Mouse (Mus musculus) myocyte (in vitro differentiated cells): ENCODE results near the gene Clec2l. TPM values are rescaled to one million over a fixed set of nuclear protein-coding genes. Genes with fewer than 3 reads are reported as not detected.
"Not testable (repeated sequence)": the region's sequence is repeated elsewhere in the genome, so short reads cannot be mapped to it uniquely, and the experiment has no call there.

Experiments
- H3K27me3 ChIP-seq: one replicate; pipeline ENCODE4 v1.6.1; 2011; ENCODE audit not compliant: control insufficient read depth, insufficient read depth, insufficient read length
- H3K36me3 ChIP-seq: one replicate; pipeline ENCODE4 v1.6.1; 2011; ENCODE audit not compliant: control insufficient read depth, insufficient read depth
- H3K4me2 ChIP-seq: one replicate; pipeline ENCODE4 v1.6.1; 2011; ENCODE audit warnings: low read depth, control low read depth
- H3K4me3 ChIP-seq: one replicate; pipeline ENCODE4 v1.5.1; 2011; ENCODE audit warnings: mild to moderate bottlenecking, control low read depth, moderate library complexity
- H3K79me2 ChIP-seq: one replicate; pipeline ENCODE4 v1.6.1; 2011; ENCODE audit not compliant: control insufficient read depth, insufficient read depth
- H3ac ChIP-seq: one replicate; pipeline ENCODE4 v1.6.1; 2011; ENCODE audit not compliant: control insufficient read depth, insufficient read length
- CEBPB ChIP-seq: IDR thresholded peaks from 2 replicates; pipeline ENCODE4 v1.6.1; 2011; ENCODE audit warnings: mild to moderate bottlenecking, moderate library complexity; ENCODE audit not compliant: poor library complexity, insufficient read depth, severe bottlenecking
- E2F4 ChIP-seq: IDR thresholded peaks from one replicate; pipeline ENCODE4 v1.6.1; 2011; ENCODE audit warnings: mild to moderate bottlenecking, control low read depth, moderate library complexity; ENCODE audit not compliant: insufficient read depth
- MAX ChIP-seq: IDR thresholded peaks from one replicate; pipeline ENCODE4 v1.6.1; 2011; ENCODE audit warnings: low read depth, mild to moderate bottlenecking, control low read depth
- MYOD1 ChIP-seq, 3 experiments: IDR thresholded peaks; one replicate each; pipeline ENCODE4 v1.6.1; 2011; ENCODE audit warnings: control low read depth in 2 of 3, low read depth in 2 of 3, mild to moderate bottlenecking in 2 of 3, moderate library complexity in 1 of 3; ENCODE audit not compliant: insufficient read length in 2 of 3, control insufficient read depth in 1 of 3
- MYOG ChIP-seq, 3 experiments: IDR thresholded peaks; one replicate each; pipeline ENCODE4 v1.6.1; 2011; ENCODE audit warnings: control low read depth in 2 of 3, low read depth in 2 of 3, mild to moderate bottlenecking in 2 of 3; ENCODE audit not compliant: insufficient read length in 2 of 3, control insufficient read depth in 1 of 3, insufficient read depth in 1 of 3
- POLR2A ChIP-seq: IDR thresholded peaks from one replicate; pipeline ENCODE4 v1.6.1; 2011; ENCODE audit warnings: low read depth, mild to moderate bottlenecking, control low read depth, moderate library complexity; ENCODE audit not compliant: insufficient read length
- POLR2AphosphoS2 ChIP-seq: IDR thresholded peaks from one replicate; pipeline ENCODE4 v1.6.1; 2011; ENCODE audit warnings: low read depth, control low read depth; ENCODE audit not compliant: insufficient read length
- REST ChIP-seq: IDR thresholded peaks from one replicate; pipeline ENCODE4 v1.6.1; 2011; ENCODE audit warnings: mild to moderate bottlenecking, control low read depth, moderate library complexity; ENCODE audit not compliant: insufficient read depth, insufficient read length
- SRF ChIP-seq: IDR thresholded peaks from one replicate; pipeline ENCODE4 v1.6.1; 2011; ENCODE audit warnings: low read depth; ENCODE audit not compliant: control insufficient read depth, insufficient read length
- TCF12 ChIP-seq: IDR thresholded peaks from one replicate; pipeline ENCODE4 v1.6.1; 2011; ENCODE audit warnings: mild to moderate bottlenecking, control low read depth; ENCODE audit not compliant: poor library complexity, insufficient read depth, severe bottlenecking
- TCF3 ChIP-seq: IDR thresholded peaks from one replicate; pipeline ENCODE4 v1.6.1; 2011; ENCODE audit warnings: low read depth, control low read depth; ENCODE audit not compliant: insufficient read length
- USF1 ChIP-seq: IDR thresholded peaks from one replicate; pipeline ENCODE4 v1.6.1; 2011; ENCODE audit warnings: low read depth, mild to moderate bottlenecking, control low read depth, moderate library complexity
- polyA plus RNA-seq: library from polyadenylated mRNA; unstranded; fragments of >200 nt; fragmentation: generic; extraction: Trizol; gene quantifications from one replicate; pipeline ENCODE4 v1.2.1, GENCODE M21; 2012; ENCODE audit warnings: missing spikeins

The Clec2l gene
- polyA plus RNA-seq, 1 experiment, result 0.19 TPM

DNA sequence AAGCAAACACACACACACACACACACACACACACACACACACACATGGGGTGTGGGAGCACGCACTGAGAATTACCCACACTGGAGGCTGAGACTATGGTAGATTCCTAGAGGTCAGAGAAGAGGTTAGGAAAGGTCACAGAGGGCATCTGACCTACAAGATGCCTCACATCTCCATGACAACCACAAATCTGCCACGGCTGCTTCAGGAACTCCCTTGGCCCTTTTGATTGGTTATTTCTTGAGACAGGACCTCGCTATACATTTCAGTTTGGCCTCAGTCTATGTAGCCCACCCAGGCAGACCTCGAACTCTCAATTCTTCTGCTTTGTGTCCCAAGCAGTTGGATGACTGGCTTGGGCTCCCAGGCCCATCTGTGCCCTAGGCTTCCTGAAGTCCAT, 1.2 kb upstream of the Clec2l start:
- Histone ChIP-seq H3K36me3 (no peaks in the 10 kb centered on the region), H3ac (no peak overlapping the region), H3K79me2 (no peaks in the 10 kb centered on the region), H3K4me2 (no peak overlapping the region), H3K4me3 (no peak overlapping the region), H3K27me3 (peaks cover 61% of the 10 kb centered on the region)
- TF ChIP-seq E2F4, result no peak
- no peak for TF ChIP-seq MYOD1 (IDR thresholded peaks at IDR 0.05; ENCODE audit: control insufficient read depth in 1 of 3, insufficient read length in 2 of 3, low read depth in 2 of 3)
- TF ChIP-seq REST, result no peak
- no peak for TF ChIP-seq TCF12
- TF ChIP-seq MAX, result no peak
- TF ChIP-seq USF1, result no peak
- TF ChIP-seq TCF3, result no peak
- TF ChIP-seq MYOG (IDR thresholded peaks at IDR 0.05; ENCODE audit: control insufficient read depth in 1 of 3, insufficient read depth in 1 of 3, insufficient read length in 2 of 3, low read depth in 2 of 3), result no peak
- TF ChIP-seq POLR2A, result no peak
- no peak for TF ChIP-seq SRF
- no peak for TF ChIP-seq CEBPB
- TF ChIP-seq POLR2AphosphoS2, result no peak

DNA sequence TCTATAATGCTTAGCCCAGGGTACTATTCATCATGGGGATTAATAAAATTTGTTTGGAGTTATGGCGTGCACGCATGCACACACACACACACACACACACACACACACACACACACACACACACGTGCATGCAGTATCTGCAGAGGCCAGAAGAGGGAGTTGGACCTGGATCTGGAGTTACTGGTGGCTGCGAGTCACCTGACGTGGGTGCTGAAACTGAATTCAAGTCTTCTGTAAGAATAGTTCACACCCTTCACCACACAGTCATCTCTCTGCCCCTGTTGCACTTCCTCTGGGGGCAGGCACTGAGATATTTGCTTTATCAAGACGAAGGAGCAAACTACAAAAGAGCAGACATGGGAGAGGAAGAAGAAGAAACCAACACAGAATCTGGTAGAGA, 6.7 kb downstream of the Clec2l start:
- H3K36me3 ChIP-seq, result no peaks in the 10 kb centered on the region
- peaks cover 14% of the 10 kb centered on the region for H3K27me3 ChIP-seq
- H3K4me2 ChIP-seq, result no peak overlapping the region
- TF ChIP-seq MAX (no peak), USF1 (no peak), TCF12 (no peak), TCF3 (no peak), E2F4 (no peak), SRF (no peak), CEBPB (no peak), MYOD1 (IDR thresholded peaks at IDR 0.05; ENCODE audit: control insufficient read depth in 1 of 3, insufficient read length in 2 of 3, low read depth in 2 of 3) (no peak), POLR2AphosphoS2 (no peak), REST (no peak), POLR2A (no peak), MYOG (IDR thresholded peaks at IDR 0.05; ENCODE audit: control insufficient read depth in 1 of 3, insufficient read depth in 1 of 3, insufficient read length in 2 of 3, low read depth in 2 of 3) (no peak)
- no peaks in the 10 kb centered on the region for H3K79me2 ChIP-seq
- H3ac ChIP-seq, result no peak overlapping the region
- no peak overlapping the region for H3K4me3 ChIP-seq

DNA sequence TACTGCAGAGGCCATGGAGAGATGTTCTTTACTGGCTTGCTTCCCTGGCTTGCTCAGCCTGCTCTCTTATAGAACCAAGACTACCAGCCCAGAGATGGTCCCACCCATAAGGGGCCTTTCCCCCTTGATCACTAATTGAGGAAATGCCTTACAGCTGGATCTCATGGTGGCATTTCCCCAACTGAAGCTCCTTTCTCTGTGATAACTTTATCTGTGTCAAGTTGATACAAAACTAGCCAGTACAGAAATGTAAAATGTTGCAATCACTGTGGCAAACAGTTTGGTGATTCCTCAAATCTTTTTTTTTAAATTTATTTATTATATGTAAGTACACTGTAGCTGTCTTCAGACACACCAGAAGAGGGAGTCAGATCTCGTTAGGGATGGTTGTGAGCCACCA, 7.6 kb downstream of the Clec2l start:
- not testable (repeated sequence) for H3K4me2 ChIP-seq, H3K27me3 ChIP-seq, H3K4me3 ChIP-seq, H3ac ChIP-seq, H3K79me2 ChIP-seq, H3K36me3 ChIP-seq

DNA sequence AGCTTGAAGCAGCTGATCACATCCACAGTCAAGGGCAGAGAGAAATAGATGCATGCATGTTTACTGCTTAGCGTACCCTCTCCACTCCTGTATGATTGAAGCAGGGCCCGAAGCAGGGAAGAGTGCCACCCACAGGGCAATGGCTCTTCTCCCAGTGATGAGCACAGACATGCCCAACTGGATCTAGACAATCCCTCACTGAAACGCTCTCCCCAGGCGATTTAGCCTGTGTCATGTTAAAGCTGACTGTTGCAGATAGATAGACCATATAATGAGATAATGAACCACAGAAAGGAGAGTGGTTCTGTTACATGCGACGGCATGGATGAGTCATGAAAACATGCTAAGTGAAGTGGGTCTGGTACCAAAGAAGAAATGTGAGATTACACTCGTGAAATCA, 8.4 kb downstream of the Clec2l start:
- no peaks in the 10 kb centered on the region for H3K36me3 ChIP-seq
- TF ChIP-seq TCF3 (no peak), POLR2AphosphoS2 (no peak)
- H3K79me2 ChIP-seq, result no peaks in the 10 kb centered on the region
- H3K4me2 ChIP-seq, result no peak overlapping the region
- H3K27me3 ChIP-seq, result peaks cover 8% of the 10 kb centered on the region
- H3ac ChIP-seq, result no peak overlapping the region
- H3K4me3 ChIP-seq, result no peak overlapping the region

DNA sequence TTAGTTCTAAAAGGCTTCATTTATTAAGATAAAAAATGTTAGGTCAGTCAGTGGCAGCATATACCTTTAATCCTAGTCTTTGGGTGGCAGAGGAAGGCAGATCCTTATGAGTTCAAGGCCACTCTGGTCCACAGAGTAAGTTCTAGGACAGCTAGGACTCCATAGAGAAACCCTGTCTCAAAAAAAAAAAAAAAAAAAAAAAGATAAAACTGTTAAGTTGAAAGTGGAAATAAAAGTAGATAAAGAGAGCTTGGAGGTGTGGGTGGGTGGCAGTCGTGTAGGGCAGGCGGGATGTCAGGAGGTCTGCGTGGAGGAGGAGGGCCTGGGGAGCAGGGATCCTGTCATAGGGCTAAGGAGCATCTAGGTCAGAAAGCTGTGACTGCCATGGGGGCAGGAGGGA, 9.1 kb downstream of the Clec2l start:
- Histone ChIP-seq H3K4me2 (no peak overlapping the region), H3K79me2 (no peaks in the 10 kb centered on the region), H3ac (no peak overlapping the region), H3K4me3 (no peak overlapping the region), H3K36me3 (no peaks in the 10 kb centered on the region), H3K27me3 (peaks cover 3% of the 10 kb centered on the region)
- no peak for TF ChIP-seq CEBPB
- TF ChIP-seq MYOD1 (IDR thresholded peaks at IDR 0.05; ENCODE audit: control insufficient read depth in 1 of 3, insufficient read length in 2 of 3, low read depth in 2 of 3), result no peak
- TF ChIP-seq POLR2AphosphoS2, result no peak
- no peak for TF ChIP-seq E2F4
- TF ChIP-seq POLR2A, result no peak
- TF ChIP-seq TCF3, result no peak
- no peak for TF ChIP-seq MYOG (IDR thresholded peaks at IDR 0.05; ENCODE audit: control insufficient read depth in 1 of 3, insufficient read depth in 1 of 3, insufficient read length in 2 of 3, low read depth in 2 of 3)
- no peak for TF ChIP-seq MAX
